Mouse (Mus musculus): Measurements from ENCODE around the gene Trf.
A peak's percentile ranks its signal among the peaks of the same experiment; 100 is the strongest.

The Trf gene

DNA sequence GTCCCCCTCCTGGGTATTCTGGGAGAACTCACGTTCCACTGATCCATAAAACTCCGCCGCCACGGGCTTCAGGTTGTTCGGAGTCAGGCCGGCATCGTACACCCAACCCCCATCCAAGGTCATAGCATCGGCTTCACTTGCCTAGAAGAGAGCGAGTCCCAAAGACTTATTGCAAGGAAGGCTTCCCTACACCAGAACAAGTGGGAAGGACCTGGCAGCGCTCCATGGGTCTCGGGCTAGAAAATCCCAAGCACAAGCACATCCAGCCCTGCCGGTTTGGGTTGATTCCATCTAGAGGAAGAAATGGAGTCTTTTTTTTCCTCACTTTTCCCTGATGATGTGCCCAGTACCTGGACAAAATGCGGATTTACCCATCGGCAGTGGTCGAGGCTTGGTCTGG, 3.4 kb downstream of the Trf start:
- ATAC-seq (ENCODE audit: insufficient number of reproducible peaks, low FRiP score, low TSS enrichment): no peak

DNA sequence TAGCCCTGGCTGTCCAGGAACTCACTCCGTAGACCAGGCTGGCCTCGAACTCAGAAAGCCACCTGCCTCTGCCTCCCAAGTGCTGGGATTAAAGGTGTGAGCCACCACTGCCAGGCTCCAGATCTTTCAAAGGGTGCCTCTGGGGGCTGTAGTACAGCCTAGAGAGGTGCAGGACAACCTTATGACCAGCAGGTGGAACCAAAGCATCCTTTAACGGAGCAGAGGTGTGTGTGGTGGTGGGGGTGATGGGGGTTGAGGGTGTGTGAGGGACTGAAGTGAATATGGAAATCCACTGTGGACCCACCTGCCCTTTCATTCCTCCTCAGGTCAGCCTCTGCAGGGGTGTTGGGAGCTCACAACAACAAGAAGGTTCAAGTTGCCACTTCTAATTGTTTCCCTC, 4.8 kb downstream of the Trf start:
- no peak for ATAC-seq (ENCODE audit: insufficient number of reproducible peaks, low FRiP score, low TSS enrichment)

DNA sequence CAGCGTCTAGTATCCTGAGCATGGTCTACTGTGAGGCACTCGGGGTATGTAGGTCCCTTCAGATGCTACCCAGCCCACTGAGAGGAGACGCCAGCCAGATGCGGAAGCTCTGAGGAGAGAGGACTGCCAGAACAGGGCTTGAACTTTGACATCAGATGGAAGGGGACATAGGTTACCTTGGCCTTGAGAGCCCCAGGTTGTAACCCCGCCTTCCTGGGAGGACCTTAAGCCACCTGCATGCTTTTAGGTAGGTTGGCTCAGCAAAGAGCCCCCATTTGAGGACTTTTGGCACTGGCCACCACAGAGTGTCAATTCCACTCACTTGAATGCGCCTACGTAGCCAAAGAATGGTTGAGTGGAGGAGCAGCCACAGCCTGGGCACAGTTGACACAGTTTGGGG, 5.5 kb downstream of the Trf start:
- ATAC-seq (ENCODE audit: insufficient number of reproducible peaks, low FRiP score, low TSS enrichment): no peak

DNA sequence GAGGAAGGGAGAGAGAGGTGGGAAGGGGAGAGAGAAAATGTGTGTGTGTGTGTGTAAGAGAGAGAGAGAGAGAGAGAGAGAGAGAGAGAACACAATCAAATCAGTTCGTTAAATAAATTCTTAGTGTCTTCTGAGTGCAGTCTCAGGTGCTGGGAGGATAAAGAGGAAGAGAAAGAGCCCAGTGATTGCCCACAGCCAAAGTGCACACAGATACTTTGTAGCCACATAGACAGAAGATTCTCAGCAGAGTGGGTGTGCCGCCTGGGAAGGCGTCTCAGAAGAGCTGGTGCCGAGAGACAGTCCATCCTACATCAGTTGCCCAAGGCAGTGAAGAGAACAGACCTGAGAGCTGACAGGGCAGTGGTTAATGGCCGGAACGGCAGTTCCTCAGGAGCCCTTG, 16.0 kb downstream of the Trf start:
- ATAC-seq (ENCODE audit: insufficient number of reproducible peaks, low FRiP score, low TSS enrichment): no peak

DNA sequence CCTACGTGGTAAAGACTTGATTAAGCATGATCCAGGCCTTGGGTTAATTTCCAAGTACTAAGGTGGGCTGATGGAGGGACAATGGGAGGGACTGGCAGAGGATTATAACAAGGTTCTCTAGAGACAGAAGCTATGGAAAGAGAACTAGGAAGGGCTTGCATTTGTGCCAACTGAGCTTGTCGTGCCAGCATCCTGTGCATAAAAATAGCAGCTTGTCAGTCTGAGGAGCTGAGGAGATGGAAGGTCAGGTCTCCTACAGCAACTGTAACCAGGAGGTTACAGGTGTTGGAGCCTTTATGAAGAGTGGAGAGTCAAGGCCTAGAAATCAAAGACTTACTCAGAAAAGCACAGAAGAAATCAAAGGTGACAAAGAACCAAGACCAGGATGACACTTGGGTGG, 16.6 kb downstream of the Trf start:
- no peak for ATAC-seq (ENCODE audit: insufficient number of reproducible peaks, low FRiP score, low TSS enrichment)

DNA sequence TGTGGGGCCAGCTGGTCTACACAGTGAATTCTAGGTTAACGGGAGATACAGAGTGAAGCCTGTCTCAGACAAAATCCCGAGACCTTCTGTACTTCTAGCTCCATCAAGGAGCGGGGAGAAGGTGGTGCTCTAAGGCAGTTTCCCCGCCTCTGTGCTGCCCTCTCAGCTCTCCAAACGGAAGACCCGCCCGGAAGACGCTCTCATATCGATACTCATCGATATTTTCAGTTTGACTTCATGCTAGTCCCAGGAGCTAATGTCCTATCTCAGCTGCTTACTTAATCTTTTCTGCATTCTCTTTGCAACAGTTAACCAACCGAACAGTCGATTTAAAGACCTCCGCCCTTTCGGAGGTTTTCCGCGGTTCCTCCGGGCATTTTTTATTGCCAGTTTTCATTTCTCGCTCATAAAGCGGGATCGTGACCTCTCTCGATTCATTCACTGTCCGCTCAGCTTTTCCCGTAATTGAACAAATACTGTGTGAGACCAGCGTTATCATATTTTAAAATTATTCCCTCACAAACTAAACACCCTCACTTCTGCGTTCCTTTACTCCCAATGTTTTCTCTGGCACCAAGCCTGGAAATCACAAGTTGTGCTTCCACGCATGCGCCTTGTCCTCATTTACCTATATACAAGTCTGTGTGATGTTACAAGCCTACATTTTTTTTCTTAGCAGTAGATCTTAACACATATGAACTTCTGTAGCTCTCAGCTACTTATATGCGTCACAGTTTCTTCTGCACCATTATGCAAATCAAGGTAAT, 17.4 kb downstream of the Trf start:
- ATAC-seq (ENCODE audit: insufficient number of reproducible peaks, low FRiP score, low TSS enrichment): no peak

DNA sequence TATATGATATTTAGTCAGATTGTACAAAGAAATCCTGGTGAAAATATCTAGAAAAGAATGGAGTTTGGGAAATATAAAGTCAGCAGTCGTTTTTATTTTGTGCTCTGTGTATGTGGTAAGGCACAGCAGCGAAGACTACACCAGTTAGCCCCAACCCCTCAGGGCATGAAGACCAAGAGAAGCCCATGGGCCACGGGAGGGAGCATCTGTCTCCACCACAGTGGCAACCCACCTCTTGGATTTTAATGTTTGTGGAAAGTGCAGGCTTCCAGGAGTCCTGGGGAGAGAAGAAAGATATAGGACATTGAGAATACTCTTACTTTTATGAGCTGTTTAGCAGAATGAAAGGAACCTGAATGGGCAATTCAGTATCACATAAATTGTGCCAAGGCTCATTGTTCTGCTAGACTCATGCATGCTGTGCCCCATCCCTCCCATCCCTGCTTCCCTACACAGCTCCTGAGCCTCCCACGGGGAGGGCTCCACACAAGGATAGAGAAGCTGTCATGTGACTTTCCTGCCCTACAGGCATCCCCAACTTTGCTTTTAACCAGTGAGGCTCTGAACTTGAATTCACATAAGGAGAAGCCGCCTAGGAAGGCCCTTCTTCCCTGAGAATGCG, 21.3 kb downstream of the Trf start:
- no peak for ATAC-seq (ENCODE audit: insufficient number of reproducible peaks, low FRiP score, low TSS enrichment)

DNA sequence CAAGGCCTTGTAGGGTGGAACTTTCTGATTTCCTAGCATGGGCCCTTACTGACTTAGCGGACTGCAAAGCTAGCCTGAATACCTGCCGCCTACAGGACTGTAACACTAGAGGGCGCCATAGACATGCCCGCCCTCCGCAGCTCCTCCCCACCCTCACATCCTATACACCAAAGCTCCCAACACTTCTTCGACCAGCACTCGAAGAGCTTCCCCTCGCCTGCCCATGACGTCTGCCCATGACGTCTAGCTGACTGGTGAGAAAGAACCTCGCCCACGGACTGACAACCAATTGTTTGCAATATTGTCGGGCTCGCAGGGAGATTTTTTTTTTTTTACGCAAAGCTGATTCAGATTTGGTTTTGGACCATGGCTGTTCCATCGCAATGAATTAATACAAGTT, 22.4 kb downstream of the Trf start:
- peak; percentile 80 for ATAC-seq (ENCODE audit: insufficient number of reproducible peaks, low FRiP score, low TSS enrichment)

DNA sequence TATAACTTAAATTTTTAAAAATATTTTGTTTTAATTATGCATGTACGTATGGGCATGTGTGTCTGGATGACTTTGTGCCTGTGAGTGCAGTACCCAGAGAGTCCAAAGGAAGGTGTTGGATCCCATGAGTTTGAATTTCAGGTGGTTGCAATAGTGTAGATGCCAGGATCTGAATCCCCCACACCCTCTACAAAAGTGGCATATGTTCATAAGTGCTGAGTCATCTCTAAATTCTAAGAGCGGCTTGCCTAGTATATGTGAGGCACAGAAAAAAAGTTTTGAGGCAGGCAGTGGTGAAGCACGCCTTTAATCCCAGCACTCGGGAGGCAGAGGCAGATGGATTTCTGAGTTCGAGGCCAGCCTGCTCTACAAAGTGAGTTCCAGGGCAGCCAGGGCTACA, 24.5 kb downstream of the Trf start:
- ATAC-seq (ENCODE audit: insufficient number of reproducible peaks, low FRiP score, low TSS enrichment): no peak

DNA sequence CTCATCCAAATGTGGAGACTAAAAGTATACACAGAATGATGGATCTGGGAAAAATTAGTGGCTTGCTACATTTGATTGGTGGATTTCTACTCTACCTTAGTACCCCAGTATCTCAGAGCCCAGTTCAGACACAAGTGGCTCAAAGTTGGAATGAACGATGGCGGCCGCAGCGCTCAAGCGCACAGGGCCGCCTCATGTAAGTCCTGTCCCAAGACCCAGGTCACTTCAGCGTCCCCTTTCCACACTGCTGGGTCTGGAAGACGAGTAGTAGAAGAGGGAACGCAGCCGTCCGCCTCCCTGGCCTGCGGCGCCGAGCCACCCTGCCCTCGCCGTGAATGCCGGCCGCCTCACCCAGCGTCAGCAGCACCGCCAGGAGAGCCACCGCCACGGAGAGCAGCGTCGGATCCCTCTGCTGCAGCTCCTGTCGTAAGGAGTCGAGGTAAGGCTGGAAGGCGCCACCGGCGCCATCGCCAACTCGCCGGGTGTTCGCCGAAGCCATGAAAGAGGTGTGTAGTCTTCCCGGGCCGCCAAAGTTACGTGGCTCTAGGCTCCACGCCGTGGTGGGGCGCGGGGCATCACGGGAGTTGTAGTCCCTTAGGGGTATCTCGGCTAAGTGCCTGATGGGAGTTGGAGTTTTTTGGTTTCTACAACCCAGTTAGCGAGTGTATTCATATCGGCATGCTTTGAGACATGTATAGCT, 28.5 kb downstream of the Trf start, which contains the start of gene Srprb:
Srprb (minus strand) TSS at position 577 of the 700 bp plus-strand sequence.
- ATAC-seq (ENCODE audit: insufficient number of reproducible peaks, low FRiP score, low TSS enrichment): peak; percentile 97

DNA sequence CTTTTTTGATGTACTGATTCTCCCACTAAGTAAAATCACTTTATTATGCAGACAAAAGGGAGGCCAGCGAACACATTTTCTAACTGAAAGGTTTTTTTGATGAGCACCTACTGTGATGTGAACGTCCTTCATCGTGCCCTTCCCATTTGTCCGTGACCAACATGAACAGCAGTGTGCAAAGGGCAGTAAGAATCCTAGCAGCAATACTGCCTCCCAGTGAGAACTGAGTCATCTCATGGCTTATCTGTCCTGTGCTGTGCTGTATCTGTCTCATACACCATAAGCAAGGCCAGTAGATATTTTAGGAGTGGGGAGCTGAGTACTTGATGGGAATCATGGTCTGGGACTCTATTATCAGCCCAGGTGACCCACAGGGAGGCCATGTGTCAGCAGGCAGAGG, 41.8 kb downstream of the Trf start:
- ATAC-seq (ENCODE audit: insufficient number of reproducible peaks, low FRiP score, low TSS enrichment): no peak

DNA sequence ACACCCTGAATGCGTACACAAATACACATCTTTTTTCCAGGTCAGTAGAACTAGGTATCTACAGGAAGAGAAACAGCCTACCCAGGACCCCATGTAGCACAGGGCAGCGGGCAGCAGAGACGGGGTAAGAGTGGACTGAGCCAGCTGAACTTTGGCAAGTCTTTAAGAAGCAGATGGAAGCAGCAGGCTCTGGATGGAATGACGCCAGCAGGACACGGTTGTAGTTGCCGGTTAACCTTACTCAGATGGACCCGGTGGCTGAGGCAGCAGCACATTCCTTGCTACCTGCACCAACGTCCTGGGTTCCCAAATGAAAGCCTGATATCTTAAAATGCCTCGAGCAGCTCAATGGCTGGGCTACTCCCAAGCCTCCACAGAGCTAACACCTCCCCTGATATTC, 43.5 kb downstream of the Trf start:
- ATAC-seq (ENCODE audit: insufficient number of reproducible peaks, low FRiP score, low TSS enrichment): peak; percentile 68

DNA sequence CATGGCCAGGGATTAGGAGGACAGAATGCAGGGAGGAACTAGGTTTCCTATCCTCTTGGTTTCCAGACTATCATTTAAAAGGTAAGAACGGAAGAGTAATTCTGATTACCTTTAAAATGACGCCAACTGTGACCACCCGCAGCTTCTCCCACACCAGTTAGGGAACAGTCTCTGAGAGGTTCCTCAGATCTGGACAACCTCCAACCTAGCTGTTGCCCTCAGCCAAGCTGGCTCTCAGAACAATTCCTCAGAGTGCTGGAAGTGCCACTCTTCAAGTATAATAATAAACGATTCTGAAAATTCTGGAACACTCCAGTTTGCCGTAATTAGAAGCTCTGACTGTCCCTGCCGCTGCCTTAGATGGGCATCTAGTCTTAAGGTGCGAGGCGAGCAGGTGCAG, 44.3 kb downstream of the Trf start:
- no peak for ATAC-seq (ENCODE audit: insufficient number of reproducible peaks, low FRiP score, low TSS enrichment)

DNA sequence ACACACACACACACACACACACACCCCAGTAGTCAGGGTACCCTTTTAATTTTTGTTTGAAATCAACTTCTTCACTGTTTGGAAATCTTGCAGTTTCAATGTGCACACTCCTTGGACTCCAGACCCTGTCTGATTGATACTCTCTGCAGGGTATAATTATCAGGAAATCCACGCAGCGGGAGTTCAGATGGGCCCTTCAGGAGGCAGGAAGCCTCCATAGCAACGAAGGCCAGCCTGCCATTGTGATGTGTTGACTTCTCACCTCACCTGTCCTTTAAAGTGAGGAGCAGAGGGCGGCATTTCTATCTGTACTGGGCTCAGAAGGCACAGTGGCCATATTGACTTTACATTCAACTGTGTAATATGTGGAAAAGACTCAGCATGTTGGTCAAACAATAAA, 45.4 kb downstream of the Trf start:
- ATAC-seq (ENCODE audit: insufficient number of reproducible peaks, low FRiP score, low TSS enrichment): no peak

DNA sequence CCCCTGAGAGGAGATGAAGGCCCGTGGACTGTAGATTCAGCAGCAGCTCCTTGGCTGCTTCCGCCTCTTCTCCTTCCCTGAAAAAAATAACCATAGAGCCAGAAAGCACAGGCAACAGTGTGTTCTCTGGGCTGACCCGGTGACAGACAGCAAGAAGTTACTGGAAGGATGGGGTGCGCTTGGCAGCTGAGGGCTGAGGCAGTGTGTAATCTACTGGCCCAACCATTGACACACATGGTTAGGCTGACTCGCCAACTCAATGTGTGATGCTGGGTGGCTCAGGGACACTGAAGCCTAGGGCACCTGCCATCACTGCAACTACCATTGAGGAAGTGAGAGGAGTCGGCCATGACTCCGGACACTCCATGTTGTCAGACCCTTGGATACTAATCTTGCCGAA, 48.4 kb downstream of the Trf start:
- ATAC-seq (ENCODE audit: insufficient number of reproducible peaks, low FRiP score, low TSS enrichment): no peak

DNA sequence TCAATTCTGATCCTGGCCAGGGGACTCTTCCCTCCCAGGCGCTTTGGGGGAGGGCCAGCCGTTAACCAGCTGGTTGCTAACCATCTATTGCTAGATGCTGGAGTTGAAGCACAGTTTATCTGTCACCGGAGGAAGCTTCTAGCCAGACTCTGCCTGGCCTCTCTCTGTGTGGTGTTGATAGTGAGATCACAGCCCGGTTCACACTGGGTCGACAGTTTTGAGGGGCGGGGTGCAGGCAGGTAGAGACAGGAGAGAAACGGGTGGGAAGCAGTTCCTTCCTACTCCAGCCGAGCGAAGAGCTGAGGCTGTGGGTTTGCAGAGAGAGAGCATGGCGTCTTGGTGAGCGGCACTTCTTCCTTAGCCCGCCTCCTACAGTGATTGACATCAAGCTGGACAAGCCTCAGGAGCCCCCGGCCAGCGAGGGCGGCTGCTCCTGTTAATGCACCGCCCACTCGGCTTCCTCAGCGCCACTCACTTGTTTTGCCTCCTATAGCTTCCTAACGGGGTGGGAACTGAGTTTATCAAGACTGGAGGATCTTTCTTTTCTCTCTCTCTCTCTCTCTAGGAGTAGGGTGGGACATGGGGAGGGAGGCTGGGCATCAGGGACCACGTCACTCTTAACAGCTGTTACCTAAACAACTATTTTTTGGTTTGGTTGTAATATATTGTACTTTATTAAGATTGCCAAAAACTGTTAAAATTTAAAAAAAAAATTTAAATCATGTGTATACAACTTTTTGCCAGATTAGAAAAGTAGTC, 49.3 kb downstream of the Trf start:
- no peak for ATAC-seq (ENCODE audit: insufficient number of reproducible peaks, low FRiP score, low TSS enrichment)

DNA sequence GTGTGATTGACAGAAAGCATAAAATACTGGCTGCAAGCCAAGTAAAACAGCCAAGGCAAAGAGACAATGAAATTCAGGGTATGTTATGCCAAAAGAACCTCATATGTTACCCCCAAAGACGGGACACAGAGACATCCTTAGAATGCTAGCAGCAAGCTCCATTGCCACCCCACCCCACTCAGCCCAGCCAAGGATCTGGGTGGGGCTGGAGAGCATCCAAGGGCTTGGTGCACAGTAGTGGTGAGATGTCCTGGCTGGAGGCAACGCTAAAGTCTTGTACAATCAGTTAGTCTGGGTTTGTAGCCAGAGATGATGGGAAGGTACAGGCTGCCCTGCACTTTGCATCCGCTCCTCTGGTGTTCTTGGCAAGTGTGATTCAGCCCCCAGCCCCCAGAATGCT, 49.9 kb downstream of the Trf start:
- no peak for ATAC-seq (ENCODE audit: insufficient number of reproducible peaks, low FRiP score, low TSS enrichment)

DNA sequence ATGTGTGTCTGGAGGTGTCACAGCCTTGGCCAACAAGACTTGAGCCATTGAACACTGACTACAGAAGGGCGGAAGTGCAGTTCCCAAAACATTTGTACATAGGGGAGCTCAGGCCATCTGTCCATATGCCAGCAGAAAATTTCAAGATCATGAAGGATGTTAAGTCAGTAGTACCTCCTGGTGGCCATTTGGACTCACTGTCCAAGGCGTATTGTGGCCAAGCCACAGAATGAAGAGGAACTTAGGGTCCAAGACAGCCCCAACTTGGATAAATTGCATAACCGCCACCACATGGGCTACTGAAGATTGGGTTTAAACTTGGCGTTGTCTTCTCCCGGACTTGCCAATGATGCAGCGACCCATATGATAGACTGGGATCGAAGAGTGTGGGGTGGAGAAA, 54.6 kb downstream of the Trf start:
- no peak for ATAC-seq (ENCODE audit: insufficient number of reproducible peaks, low FRiP score, low TSS enrichment)

DNA sequence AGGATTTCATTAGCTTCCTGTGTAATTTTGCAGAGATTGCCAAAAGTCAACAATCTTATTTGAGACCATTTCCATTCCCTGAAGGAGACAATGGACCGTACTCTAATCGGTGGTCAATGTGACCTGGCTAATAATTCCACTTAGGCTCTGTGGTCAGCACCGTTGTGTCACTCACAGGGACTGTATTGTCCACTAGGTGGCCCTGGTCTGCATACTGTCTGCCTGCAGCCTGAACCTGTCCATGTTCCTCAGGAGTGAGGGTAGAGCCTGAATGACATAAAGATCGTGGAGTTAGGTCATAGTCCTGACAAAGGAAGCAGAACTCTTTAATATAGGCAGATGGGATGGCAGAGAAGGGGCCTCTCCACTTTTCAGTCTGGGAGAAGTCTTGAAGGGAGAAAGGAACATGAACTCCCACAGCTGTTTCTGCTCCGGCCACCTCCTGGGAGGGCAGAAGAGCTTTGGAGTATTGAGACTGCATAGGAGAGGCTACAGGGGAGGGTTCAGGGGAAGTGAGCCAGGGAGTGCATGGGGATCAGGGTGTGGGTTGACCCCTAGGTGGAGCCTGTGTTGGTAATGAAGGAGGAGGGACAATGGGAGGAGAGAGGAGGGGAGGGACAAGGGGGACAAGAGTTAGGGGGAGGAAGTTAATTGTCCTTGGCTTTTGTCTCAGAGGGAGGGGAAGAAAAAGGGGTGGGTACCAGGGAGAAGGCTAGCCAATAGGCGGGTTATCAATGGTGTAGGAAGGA, 55.3 kb downstream of the Trf start:
- no peak for ATAC-seq (ENCODE audit: insufficient number of reproducible peaks, low FRiP score, low TSS enrichment)

DNA sequence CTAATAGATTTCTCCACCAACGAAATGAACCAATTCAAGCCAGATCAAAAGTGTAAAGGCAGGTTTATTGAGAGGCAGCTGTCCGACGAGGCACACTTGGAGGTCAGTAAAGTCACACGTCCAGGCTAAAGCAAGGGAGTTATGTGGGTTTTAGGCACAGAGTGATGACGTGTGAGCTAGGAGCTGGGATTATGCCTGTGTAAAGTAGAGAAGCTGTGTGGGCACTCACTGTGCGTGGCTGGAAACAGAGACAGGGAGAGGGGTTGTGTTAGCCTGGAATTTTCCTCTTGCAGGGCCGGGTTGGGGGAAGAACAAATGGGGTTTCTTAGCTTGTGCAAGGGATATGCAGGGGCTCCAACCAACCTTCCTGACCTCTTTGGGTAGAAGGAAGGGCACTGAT, 61.5 kb downstream of the Trf start:
- no peak for ATAC-seq (ENCODE audit: insufficient number of reproducible peaks, low FRiP score, low TSS enrichment)

All from cerebellum, adult (tissue).